Mouse (Mus musculus) midbrain, embryonic 15.5 days (tissue): Measurements from ENCODE around the gene Plekhg4. TPM values are rescaled to one million over a fixed set of nuclear protein-coding genes. Genes with fewer than 3 reads are reported as not detected.

ENCODE experiments used
- ATAC-seq: fragments of 200-750 bp; cut with Nextera tagmentation; replicated peaks from 2 replicates; pipeline ENCODE4 v1.8.0; 2017; ENCODE audit warnings: moderate TSS enrichment
- H3K27ac ChIP-seq: fragments of 300-500 bp; sonication (generic); 2 replicates; pipeline ENCODE4 v1.5.1; 2015; ENCODE audit warnings: mild to moderate bottlenecking, inconsistent platforms
- H3K27me3 ChIP-seq: fragments of 300-500 bp; sonication (generic); replicated peaks from 2 replicates; pipeline ENCODE4 v1.6.1; 2015; ENCODE audit warnings: inconsistent platforms
- H3K36me3 ChIP-seq: fragments of 300-500 bp; sonication (generic); replicated peaks from 2 replicates; pipeline ENCODE4 v1.6.1; 2015; ENCODE audit warnings: inconsistent platforms
- H3K4me1 ChIP-seq: fragments of 300-500 bp; sonication (generic); 2 replicates; pipeline ENCODE4 v1.6.1; 2015; ENCODE audit warnings: inconsistent platforms
- H3K4me2 ChIP-seq: fragments of 300-500 bp; sonication (generic); 2 replicates; pipeline ENCODE4 v1.6.1; 2015; ENCODE audit warnings: inconsistent platforms, mild to moderate bottlenecking, moderate library complexity
- H3K4me3 ChIP-seq: fragments of 300-500 bp; sonication (generic); 2 replicates; pipeline ENCODE4 v1.5.1; 2015; ENCODE audit warnings: mild to moderate bottlenecking, inconsistent platforms
- H3K9ac ChIP-seq: fragments of 300-500 bp; sonication (generic); 2 replicates; pipeline ENCODE4 v1.6.1; 2015; ENCODE audit warnings: mild to moderate bottlenecking, inconsistent platforms
- H3K9me3 ChIP-seq: fragments of 300-500 bp; sonication (generic); 2 replicates; pipeline ENCODE4 v1.6.1; 2016; ENCODE audit warnings: inconsistent platforms
- WGBS: fragments of 180-500 bp; shearing (Covaris S2); methylation state at CpG from one replicate; pipeline ENCODE4 v1.1.7; 2015; ENCODE audit warnings: mixed read lengths; 5-methylcytosine and 5-hydroxymethylcytosine counted together
- polyA plus RNA-seq: library from polyadenylated mRNA; unstranded; fragments of >200 nt; fragmentation: Nextera tagmentation; extraction: Ambion mirVana; gene quantifications from 2 replicates; pipeline ENCODE4 v1.2.1, GENCODE M21; 2015

The Plekhg4 gene
- polyA plus RNA-seq, 1 experiment from 2014 or later, result 2.4 TPM

GRCm38 (mm10) chr8:105422006-105422405, 48.9 kb downstream of the Plekhg4 start:
- Histone ChIP-seq H3K9me3 (no peaks in the 10 kb centered on the region), H3K4me1 (no peaks in the 10 kb centered on the region), H3K4me2 (no peak overlapping the region), H3K9ac (no peak overlapping the region), H3K36me3 (no peaks in the 10 kb centered on the region), H3K27me3 (no peaks in the 10 kb centered on the region), H3K27ac (no peak overlapping the region), H3K4me3 (no peak overlapping the region)
- ATAC-seq, result no peak
- WGBS, result 79% methylated on average over 1 of the region's 1 CpGs

DNA sequence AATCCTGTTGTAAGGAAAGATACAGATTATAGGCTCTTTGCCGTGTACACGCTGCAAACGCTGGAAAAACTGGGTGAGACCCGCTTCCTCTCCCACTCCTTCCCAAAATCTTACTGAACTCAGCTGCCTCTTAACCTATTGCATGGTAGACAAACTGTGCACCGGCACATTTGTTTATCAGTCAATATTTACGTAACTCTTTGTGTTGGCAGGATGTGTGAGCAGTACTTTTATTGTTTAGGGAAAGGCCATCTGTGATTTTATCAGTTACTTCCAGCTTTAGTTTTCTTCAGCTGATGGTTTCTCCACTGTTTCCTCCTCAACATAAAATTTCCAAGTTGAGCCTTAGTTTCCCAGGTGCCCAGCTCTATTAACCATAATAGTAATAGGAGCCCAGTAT, 53.8 kb downstream of the Plekhg4 start:
- no peak overlapping the region for H3K9ac ChIP-seq
- H3K4me3 ChIP-seq, result no peak overlapping the region
- 79% methylated on average over 6 of the region's 6 CpGs for WGBS
- no peaks in the 10 kb centered on the region for H3K27me3 ChIP-seq
- no peak for ATAC-seq
- H3K36me3 ChIP-seq, result no peaks in the 10 kb centered on the region
- H3K27ac ChIP-seq, result no peak overlapping the region
- no peaks in the 10 kb centered on the region for H3K4me1 ChIP-seq
- no peak overlapping the region for H3K4me2 ChIP-seq
- H3K9me3 ChIP-seq, result no peaks in the 10 kb centered on the region

DNA sequence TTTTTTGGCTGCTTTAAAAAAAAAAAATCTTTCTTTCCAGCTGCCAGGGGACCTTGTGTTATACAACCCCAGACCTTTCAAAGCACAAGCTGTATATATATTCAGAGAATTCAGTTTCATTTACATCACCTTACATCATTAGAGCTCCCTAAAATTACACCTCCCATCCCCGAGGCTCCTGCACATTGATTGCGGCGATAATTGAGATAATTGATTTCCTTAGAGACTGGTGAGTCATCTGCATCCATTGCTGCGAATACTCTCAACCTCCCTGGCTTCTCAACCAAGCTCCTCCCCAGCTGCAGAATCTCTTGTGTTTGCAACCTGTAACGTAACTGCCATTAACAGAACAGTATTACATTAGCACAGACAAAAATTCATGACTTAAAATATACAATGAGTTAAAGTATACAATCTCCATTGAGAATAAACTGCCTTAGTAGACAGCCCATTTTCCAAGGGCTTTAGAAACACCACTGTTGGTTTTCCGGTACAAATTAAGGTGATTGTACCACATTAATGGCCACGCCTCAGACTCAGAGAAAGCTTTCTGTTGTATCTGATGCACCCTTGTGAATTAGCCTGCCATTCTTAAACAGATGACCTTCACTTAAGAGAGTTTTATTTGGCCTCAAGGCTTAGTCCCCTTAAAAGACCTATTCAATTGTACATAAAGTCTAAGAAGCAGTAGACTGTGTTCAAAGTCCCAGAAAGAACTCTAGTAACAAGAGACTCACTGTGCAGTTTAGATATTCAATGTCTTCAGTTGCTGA, 58.9 kb downstream of the Plekhg4 start:
- Histone ChIP-seq H3K4me3 (no peak overlapping the region), H3K9ac (no peak overlapping the region), H3K27ac (no peak overlapping the region), H3K27me3 (no peaks in the 10 kb centered on the region), H3K4me2 (no peak overlapping the region), H3K36me3 (no peaks in the 10 kb centered on the region), H3K9me3 (no peaks in the 10 kb centered on the region), H3K4me1 (peaks cover 15% of the 10 kb centered on the region)
- ATAC-seq, result no peak
- 49% methylated on average over 7 of the region's 7 CpGs for WGBS

Other genes starting within 250 kb of the Plekhg4 start
- gene Ces4a, start 241.5 kb upstream of the Plekhg4 start, polyA plus RNA-seq, result 0.06 TPM in 1 of 2 replicates, not detected in the other
- 20.3 and 22.5 TPM in 2 replicates for gene Cbfb, start 202.6 kb upstream of the Plekhg4 start, polyA plus RNA-seq
- 37.1 and 37.6 TPM in 2 replicates for gene D230025D16Rik, start 148.1 kb upstream of the Plekhg4 start, polyA plus RNA-seq
- gene B3gnt9, start 118.1 kb upstream of the Plekhg4 start, polyA plus RNA-seq, result 8.1 TPM in 2 replicates
- gene Tradd, start 108.7 kb upstream of the Plekhg4 start, polyA plus RNA-seq, result 13.5 and 13.6 TPM in 2 replicates
- gene Fbxl8, start 108.6 kb upstream of the Plekhg4 start, polyA plus RNA-seq, result 0.99 and 1.3 TPM in 2 replicates
- 0.25 and 0.42 TPM in 2 replicates for gene Hsf4, start 103.5 kb upstream of the Plekhg4 start, polyA plus RNA-seq
- 4.0 and 4.5 TPM in 2 replicates for gene Nol3, start 97.1 kb upstream of the Plekhg4 start, polyA plus RNA-seq
- 165 and 173 TPM in 2 replicates for gene 4931428F04Rik, start 83.4 kb upstream of the Plekhg4 start, polyA plus RNA-seq
- gene Exoc3l, start 77.2 kb upstream of the Plekhg4 start, polyA plus RNA-seq, result 11.8 and 12.7 TPM in 2 replicates
- gene E2f4, start 75.6 kb upstream of the Plekhg4 start, polyA plus RNA-seq, result 45.3 and 48.9 TPM in 2 replicates
- 1.1 and 1.3 TPM in 2 replicates for gene Elmo3, start 67.7 kb upstream of the Plekhg4 start, polyA plus RNA-seq
- gene Lrrc29, start 47.0 kb upstream of the Plekhg4 start, polyA plus RNA-seq, result 0.68 and 1.1 TPM in 2 replicates
- gene Tmem208, start 46.9 kb upstream of the Plekhg4 start, polyA plus RNA-seq, result 130 and 139 TPM in 2 replicates
- 0.88 and 1.2 TPM in 2 replicates for gene Fhod1, start 25.3 kb upstream of the Plekhg4 start, polyA plus RNA-seq
- 12.0 and 12.2 TPM in 2 replicates for gene Slc9a5, start 24.4 kb upstream of the Plekhg4 start, polyA plus RNA-seq
- not detected in 2 replicates for gene Kctd19, start 40.2 kb downstream of the Plekhg4 start, polyA plus RNA-seq
- 0.97 and 1.3 TPM in 2 replicates for gene Lrrc36, start 40.3 kb downstream of the Plekhg4 start, polyA plus RNA-seq
- 125 and 127 TPM in 2 replicates for gene Tppp3, start 98.3 kb downstream of the Plekhg4 start, polyA plus RNA-seq
- 36.5 and 39.9 TPM in 2 replicates for gene Zdhhc1, start 123.6 kb downstream of the Plekhg4 start, polyA plus RNA-seq
- gene Hsd11b2, start 145.5 kb downstream of the Plekhg4 start, polyA plus RNA-seq, result 4.7 and 4.9 TPM in 2 replicates
- 234 and 240 TPM in 2 replicates for gene Atp6v0d1, start 192.8 kb downstream of the Plekhg4 start, polyA plus RNA-seq
- gene Ripor1, start 232.0 kb downstream of the Plekhg4 start, polyA plus RNA-seq, result 35.4 and 36.5 TPM in 2 replicates